Mouse (Mus musculus) embryonic fibroblast, embryonic 13.5 days (primary cell): ENCODE measurements around the gene 1700022I11Rik.

Experiments used
- CTCF ChIP-seq: IDR thresholded peaks from 2 replicates; pipeline ENCODE4 v1.5.1; 2011; ENCODE audit warnings: mild to moderate bottlenecking, control low read depth, low read length, moderate library complexity, borderline replicate concordance; ENCODE audit not compliant: insufficient read depth
- POLR2A ChIP-seq: IDR thresholded peaks from 2 replicates; pipeline ENCODE4 v1.6.1; 2011; ENCODE audit warnings: low read depth, mild to moderate bottlenecking, control low read depth, low read length, moderate library complexity

DNA sequence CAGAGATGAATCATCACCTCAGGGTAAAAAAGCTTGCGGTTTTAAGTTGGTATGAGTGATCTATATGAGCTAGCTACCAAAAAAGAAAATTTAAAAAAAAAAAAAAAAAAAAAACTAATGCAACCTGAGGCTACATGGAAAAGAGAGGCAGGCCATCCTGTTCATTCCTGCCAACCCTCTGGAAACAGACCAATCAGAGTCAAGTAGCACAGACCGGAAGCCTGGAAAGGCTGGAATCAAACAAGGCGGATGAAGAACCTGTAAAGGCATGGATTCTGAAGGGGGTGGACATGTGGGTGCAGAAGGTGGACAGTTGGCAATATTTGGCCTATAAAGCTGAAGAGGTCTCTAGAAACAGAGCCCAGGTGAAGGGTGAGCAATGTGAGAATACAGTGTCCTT, 24.0 kb upstream of the 1700022I11Rik start:
- TF ChIP-seq CTCF, result no peak
- TF ChIP-seq POLR2A, result no peak
